Mouse (Mus musculus) kidney, postnatal 0 days (tissue): ENCODE data around the gene Hpcal1. TPM values are rescaled to one million over a fixed set of nuclear protein-coding genes. Genes with fewer than 3 reads are reported as not detected.

Source experiments
- ATAC-seq: fragments of 200-750 bp; cut with Nextera tagmentation; replicated peaks from 2 replicates; pipeline ENCODE4 v1.8.0; 2017; ENCODE audit warnings: low read depth, moderate number of reproducible peaks, moderate TSS enrichment, moderate library complexity; ENCODE audit not compliant: low FRiP score
- DNase-seq: peaks from one replicate; pipeline ENCODE4 v3.0.0-alpha.2; 2016; ENCODE audit warnings: low spot score
- H3K27ac ChIP-seq: fragments of 300-500 bp; sonication (generic); 2 replicates; pipeline ENCODE4 v1.5.1; 2014; ENCODE audit warnings: mild to moderate bottlenecking
- H3K27me3 ChIP-seq: fragments of 300-500 bp; sonication (generic); 2 replicates; pipeline ENCODE4 v1.6.1; 2014; ENCODE audit warnings: low read length, mixed read lengths; ENCODE audit not compliant: insufficient read depth
- H3K36me3 ChIP-seq: fragments of 300-500 bp; sonication (generic); 2 replicates; pipeline ENCODE4 v1.6.1; 2014; ENCODE audit warnings: low read length, mixed read lengths; ENCODE audit not compliant: insufficient read depth
- H3K4me1 ChIP-seq: fragments of 300-500 bp; sonication (generic); replicated peaks from 2 replicates; pipeline ENCODE4 v1.6.1; 2014; ENCODE audit warnings: antibody characterized with exemption, low read length, mixed read lengths; ENCODE audit not compliant: insufficient read depth
- H3K4me2 ChIP-seq: fragments of 300-500 bp; sonication (generic); 2 replicates; pipeline ENCODE4 v1.6.1; 2014; ENCODE audit warnings: mild to moderate bottlenecking, low read length, moderate library complexity, mixed read lengths
- H3K4me3 ChIP-seq: fragments of 300-500 bp; sonication (generic); replicated peaks from 2 replicates; pipeline ENCODE4 v1.5.1; 2014; ENCODE audit warnings: low read depth, low read length
- H3K9ac ChIP-seq: fragments of 300-500 bp; sonication (generic); 2 replicates; pipeline ENCODE4 v1.6.1; 2014; ENCODE audit warnings: low read depth, low read length
- H3K9me3 ChIP-seq: fragments of 300-500 bp; sonication (generic); replicated peaks from 2 replicates; pipeline ENCODE4 v1.6.1; 2016; ENCODE audit warnings: low read length, inconsistent platforms, mixed read lengths
- CTCF ChIP-seq: IDR thresholded peaks from 2 replicates; pipeline ENCODE4 v1.5.1; 2016; ENCODE audit warnings: antibody characterized with exemption, low read depth, mild to moderate bottlenecking, moderate library complexity
- WGBS: fragments of 180-500 bp; shearing (Covaris S2); extraction: QIAGEN DNeasy Blood & Tissue Kit; methylation state at CpG from one replicate; pipeline ENCODE4 v1.1.7; 2014; 5-methylcytosine and 5-hydroxymethylcytosine counted together
- polyA plus RNA-seq: library from polyadenylated mRNA; unstranded; fragments of >200 nt; fragmentation: Nextera tagmentation; extraction: Ambion mirVana; gene quantifications from 2 replicates; pipeline ENCODE4 v1.2.1, GENCODE M21; 2015

Hpcal1 gene
- polyA plus RNA-seq, 1 experiment from 2014 or later, result 70.6 TPM

DNA sequence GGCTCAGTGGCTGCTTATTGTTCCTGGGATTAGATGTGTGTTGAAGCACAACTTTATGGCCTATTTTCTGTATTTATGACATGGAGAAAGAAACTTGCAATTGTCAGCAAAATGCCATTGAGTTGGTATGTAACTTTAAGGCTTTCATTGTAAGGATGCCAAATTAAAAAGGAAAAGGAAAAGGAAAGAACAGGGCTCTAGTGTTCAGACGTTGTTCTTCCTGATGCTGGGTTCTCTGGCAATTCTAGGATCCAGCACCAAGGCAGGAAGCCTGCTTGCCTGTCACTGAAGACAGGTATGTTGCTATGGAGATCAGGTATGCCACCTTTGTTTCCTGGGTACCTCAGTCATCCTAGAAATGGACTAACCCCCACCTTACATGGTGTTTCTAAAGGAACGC, 11.1 kb downstream of the Hpcal1 start:
- 37% methylated on average over 2 of the region's 2 CpGs for WGBS

DNA sequence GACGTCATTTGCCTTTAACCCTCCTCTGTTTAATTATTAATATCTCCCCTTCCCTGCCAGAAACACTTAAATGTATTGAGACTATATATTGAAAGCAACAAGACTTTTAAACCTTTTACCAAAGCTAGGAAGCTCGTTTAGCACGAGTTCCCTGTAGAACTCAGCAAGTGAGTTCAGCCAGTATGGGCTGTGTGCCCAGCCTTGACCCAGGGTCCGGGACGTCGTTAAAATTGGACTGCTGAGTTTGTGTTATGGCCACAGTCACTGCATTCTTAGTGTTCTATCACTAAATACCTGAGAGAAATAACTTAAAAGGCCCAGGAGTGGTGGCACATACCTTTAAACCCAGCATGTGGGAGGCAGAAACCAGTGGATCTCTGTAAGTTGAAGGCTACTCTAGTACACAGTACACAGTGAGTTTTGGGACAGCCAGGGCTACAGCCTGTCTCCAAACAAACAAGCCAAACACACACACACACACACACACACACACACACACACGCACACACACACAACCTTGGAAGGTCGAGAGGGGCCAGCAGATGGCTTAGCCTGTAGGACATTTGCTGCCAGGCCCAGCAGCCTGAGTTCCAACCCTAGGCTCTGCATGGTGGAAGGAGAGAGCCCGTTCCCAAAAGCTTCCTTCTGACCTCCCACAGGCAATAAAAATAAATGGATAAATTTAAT, 11.7 kb downstream of the Hpcal1 start:
- H3K4me3 ChIP-seq, result no peak overlapping the region
- H3K9ac ChIP-seq, result no peak overlapping the region
- WGBS, result 32% methylated on average over 9 of the region's 9 CpGs
- 0 out of 2 replicates have a peak, but pooled peaks have one; percentile 31 for ATAC-seq
- H3K27ac ChIP-seq, result peak overlapping the region; percentile 70
- H3K4me1 ChIP-seq, result peaks cover 16% of the 10 kb centered on the region; the same call in 1 of the 2 replicates
- DNase-seq, result peak; percentile 36
- no peak overlapping the region for H3K4me2 ChIP-seq
- no peaks in the 10 kb centered on the region for H3K9me3 ChIP-seq
- no peak for TF ChIP-seq CTCF
- no peaks in the 10 kb centered on the region for H3K36me3 ChIP-seq
- no peaks in the 10 kb centered on the region for H3K27me3 ChIP-seq

More for the DNA sequence above, 11.1 kb downstream of the Hpcal1 start:
- H3K4me3 ChIP-seq, result no peak overlapping the region
- no peak overlapping the region for H3K9ac ChIP-seq
- H3K9me3 ChIP-seq, result no peaks in the 10 kb centered on the region
- TF ChIP-seq CTCF, result no peak
- peaks cover 16% of the 10 kb centered on the region; the same call in 1 of the 2 replicates for H3K4me1 ChIP-seq
- no peaks in the 10 kb centered on the region for H3K36me3 ChIP-seq
- no peak overlapping the region for H3K4me2 ChIP-seq
- H3K27me3 ChIP-seq, result no peaks in the 10 kb centered on the region
- DNase-seq (peak; percentile 56), ATAC-seq (no peak)
- H3K27ac ChIP-seq, result peak overlapping the region; percentile 70

DNA sequence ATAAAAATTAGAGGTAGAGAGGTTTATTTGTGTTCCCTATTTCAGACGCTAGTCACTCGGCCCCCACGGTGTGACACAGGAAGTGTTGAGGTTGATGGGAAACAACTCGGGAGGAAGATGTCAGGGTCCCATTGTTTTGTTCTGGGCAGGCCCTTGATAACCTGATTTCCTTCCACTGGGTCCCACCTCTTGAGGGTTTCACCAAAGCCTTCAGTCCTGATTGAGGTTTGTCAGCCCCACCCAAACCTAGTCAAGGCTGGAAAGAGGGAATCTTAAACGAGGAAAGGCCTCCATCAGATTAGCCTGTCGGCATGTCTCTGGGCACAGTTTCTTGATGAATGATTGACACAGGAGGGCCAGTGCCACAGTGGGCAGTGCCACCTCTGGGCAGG, 12.3 kb downstream of the Hpcal1 start:
- H3K9me3 ChIP-seq, result no peaks in the 10 kb centered on the region
- H3K4me1 ChIP-seq, result peaks cover 16% of the 10 kb centered on the region; the same call in 1 of the 2 replicates
- H3K27me3 ChIP-seq, result no peaks in the 10 kb centered on the region
- ATAC-seq (no peak), DNase-seq (no peak)
- TF ChIP-seq CTCF, result no peak
- 60% methylated on average over 6 of the region's 6 CpGs for WGBS
- H3K4me3 ChIP-seq, result no peak overlapping the region
- H3K27ac ChIP-seq, result peak overlapping the region; percentile 70; the same call in 1 of the 2 replicates
- H3K36me3 ChIP-seq, result no peaks in the 10 kb centered on the region
- no peak overlapping the region for H3K4me2 ChIP-seq
- no peak overlapping the region for H3K9ac ChIP-seq

GRCm38 (mm10) chr12:17703866-17704265, 13.2 kb downstream of the Hpcal1 start:
- no peaks in the 10 kb centered on the region for H3K9me3 ChIP-seq
- DNase-seq, result no peak
- H3K36me3 ChIP-seq, result no peaks in the 10 kb centered on the region
- 96% methylated on average over 3 of the region's 3 CpGs for WGBS
- no peak overlapping the region for H3K9ac ChIP-seq
- no peak for ATAC-seq
- H3K4me1 ChIP-seq, result peaks cover 16% of the 10 kb centered on the region; the same call in 1 of the 2 replicates
- H3K27ac ChIP-seq, result no peak overlapping the region
- H3K4me2 ChIP-seq, result no peak overlapping the region
- no peak overlapping the region for H3K4me3 ChIP-seq
- TF ChIP-seq CTCF, result no peak
- H3K27me3 ChIP-seq, result no peaks in the 10 kb centered on the region

- no peak overlapping the region for H3K4me3 ChIP-seq
- H3K4me1 ChIP-seq, result peaks cover 35% of the 10 kb centered on the region
- no peak overlapping the region for H3K9ac ChIP-seq
- DNase-seq (no peak), ATAC-seq (no peak)
- TF ChIP-seq CTCF, result no peak
- H3K4me2 ChIP-seq, result no peak overlapping the region
- H3K27ac ChIP-seq, result no peak overlapping the region
- H3K9me3 ChIP-seq, result no peaks in the 10 kb centered on the region
- no peaks in the 10 kb centered on the region for H3K36me3 ChIP-seq
- H3K27me3 ChIP-seq, result no peaks in the 10 kb centered on the region
Measured at GRCm38 (mm10) chr12:17707472-17707871, 16.8 kb downstream of the Hpcal1 start.

DNA sequence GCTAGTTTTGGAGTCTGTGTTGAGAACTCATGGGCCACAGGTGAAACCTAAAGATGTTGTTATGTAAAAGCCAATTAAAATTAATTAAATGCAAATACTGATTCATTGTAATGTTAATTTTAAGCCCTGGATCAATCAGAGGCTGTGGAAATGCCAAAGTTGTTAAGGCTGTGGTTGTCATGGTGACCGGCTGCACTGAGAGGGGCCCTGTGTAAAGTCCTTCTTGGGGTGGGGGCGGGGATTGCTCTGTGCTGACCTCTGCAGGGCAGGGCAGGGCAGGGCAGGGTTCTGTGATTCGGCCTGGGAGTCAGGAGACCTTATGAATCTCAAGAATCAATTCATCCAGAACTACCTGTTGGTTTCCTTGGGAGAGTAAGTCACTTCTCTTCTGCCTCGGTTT, 18.8 kb downstream of the Hpcal1 start:
- WGBS, result 46% methylated on average over 4 of the region's 4 CpGs
- H3K27me3 ChIP-seq, result no peaks in the 10 kb centered on the region
- DNase-seq, result no peak
- ATAC-seq, result peak; percentile 65; the same call in 1 of the 2 replicates
- H3K9ac ChIP-seq, result no peak overlapping the region
- H3K36me3 ChIP-seq, result no peaks in the 10 kb centered on the region
- H3K4me1 ChIP-seq, result peaks cover 38% of the 10 kb centered on the region
- H3K27ac ChIP-seq, result no peak overlapping the region
- no peak overlapping the region for H3K4me2 ChIP-seq
- no peaks in the 10 kb centered on the region for H3K9me3 ChIP-seq
- TF ChIP-seq CTCF, result peak; percentile 48
- H3K4me3 ChIP-seq, result no peak overlapping the region
